Mouse (Mus musculus) urinary bladder, postnatal 25 days (tissue): ENCODE data around the gene Pxdc1.

Experiments used
- DNase-seq: peaks from one replicate; pipeline ENCODE4 v3.0.0; 2022; ENCODE audit warnings: low spot score

Pxdc1 gene

GRCm38 (mm10) chr13:34653391-34653790 is at the start of gene Pxdc1:
Gene Pxdc1 (minus strand): TSS chr13:34653486.
- peak; percentile 43 for DNase-seq

- no peak for DNase-seq
These were observed 47.3 kb upstream of the Pxdc1 start for GRCm38 (mm10) chr13:34700630-34701029.

- no peak for DNase-seq
These were observed 46.8 kb upstream of the Pxdc1 start for GRCm38 (mm10) chr13:34700091-34700490.

GRCm38 (mm10) chr13:34696734-34697332 is 43.5 kb upstream of the Pxdc1 start:
- DNase-seq, result no peak

GRCm38 (mm10) chr13:34693111-34693510 is 39.8 kb upstream of the Pxdc1 start:
- no peak for DNase-seq

- no peak for DNase-seq
These were observed 37.8 kb upstream of the Pxdc1 start for GRCm38 (mm10) chr13:34691049-34691448.

- DNase-seq, result no peak
These were observed 31.9 kb upstream of the Pxdc1 start for GRCm38 (mm10) chr13:34685008-34685765.

- DNase-seq, result no peak
These were observed 30.6 kb upstream of the Pxdc1 start for GRCm38 (mm10) chr13:34683762-34684488.

- DNase-seq, result no peak
These were observed 30.0 kb upstream of the Pxdc1 start for GRCm38 (mm10) chr13:34683270-34683669.

- DNase-seq, result no peak
These were observed 23.2 kb upstream of the Pxdc1 start for GRCm38 (mm10) chr13:34676507-34676906.

GRCm38 (mm10) chr13:34675847-34676383 is 22.6 kb upstream of the Pxdc1 start:
- DNase-seq, result no peak

GRCm38 (mm10) chr13:34673354-34673753 is 20.1 kb upstream of the Pxdc1 start:
- no peak for DNase-seq

GRCm38 (mm10) chr13:34669919-34670865 is 16.9 kb upstream of the Pxdc1 start:
- no peak for DNase-seq

- no peak for DNase-seq
These were observed 13.9 kb upstream of the Pxdc1 start for GRCm38 (mm10) chr13:34667197-34667596.

GRCm38 (mm10) chr13:34665074-34665473 is 11.8 kb upstream of the Pxdc1 start:
- DNase-seq, result no peak

- DNase-seq, result no peak
These were observed 10.5 kb upstream of the Pxdc1 start for GRCm38 (mm10) chr13:34663762-34664161.

- no peak for DNase-seq
These were observed 6.2 kb upstream of the Pxdc1 start for GRCm38 (mm10) chr13:34659507-34659906.

- DNase-seq, result no peak
These were observed 3.1 kb upstream of the Pxdc1 start for GRCm38 (mm10) chr13:34656351-34656750.

- DNase-seq, result peak; percentile 70
These were observed 689 bp downstream of the Pxdc1 start for GRCm38 (mm10) chr13:34652353-34653241.

GRCm38 (mm10) chr13:34652016-34652352 is 1.3 kb downstream of the Pxdc1 start:
- peak; percentile 32 for DNase-seq
